Mouse (Mus musculus): Measurements from ENCODE around the gene Rere. TPM values are rescaled to one million over a fixed set of nuclear protein-coding genes. Genes with fewer than 3 reads are reported as not detected.

Rere gene
- total RNA-seq, 2 experiments from 2014 or later: 13.8 to 49.5 TPM

GRCm38 (mm10) chr4:150375448-150375935 is 94.0 kb downstream of the Rere start:
- no peak for ATAC-seq (replicated peaks; ENCODE audit: poor library complexity)

- ATAC-seq (replicated peaks; ENCODE audit: poor library complexity): no peak
Observed at GRCm38 (mm10) chr4:150379313-150379712, 97.9 kb downstream of the Rere start.

- ATAC-seq (replicated peaks; ENCODE audit: poor library complexity): no peak
Observed at GRCm38 (mm10) chr4:150379772-150380171, 98.3 kb downstream of the Rere start.

- no peak for ATAC-seq (replicated peaks; ENCODE audit: poor library complexity)
Observed at GRCm38 (mm10) chr4:150380273-150380672, 98.8 kb downstream of the Rere start.

GRCm38 (mm10) chr4:150382504-150382903 is 101.1 kb downstream of the Rere start:
- 0 out of 2 replicates have a peak, but pooled peaks have one; percentile 29 for ATAC-seq (replicated peaks; ENCODE audit: poor library complexity)

GRCm38 (mm10) chr4:150384405-150384804 is 103.0 kb downstream of the Rere start:
- ATAC-seq (replicated peaks; ENCODE audit: poor library complexity): no peak

- peak; percentile 60 for ATAC-seq (replicated peaks; ENCODE audit: poor library complexity)
Observed at GRCm38 (mm10) chr4:150384899-150385298, 103.5 kb downstream of the Rere start.

GRCm38 (mm10) chr4:150388518-150388917 is 107.1 kb downstream of the Rere start:
- no peak for ATAC-seq (replicated peaks; ENCODE audit: poor library complexity)

- no peak for ATAC-seq (replicated peaks; ENCODE audit: poor library complexity)
Observed at GRCm38 (mm10) chr4:150393607-150394006, 112.2 kb downstream of the Rere start.

- ATAC-seq (replicated peaks; ENCODE audit: poor library complexity): no peak
Observed at GRCm38 (mm10) chr4:150394091-150394490, 112.6 kb downstream of the Rere start.

- no peak for ATAC-seq (replicated peaks; ENCODE audit: poor library complexity)
Observed at GRCm38 (mm10) chr4:150396339-150396738, 114.9 kb downstream of the Rere start.

GRCm38 (mm10) chr4:150396826-150397620 is 115.6 kb downstream of the Rere start:
- peak; percentile 46 for ATAC-seq (replicated peaks; ENCODE audit: poor library complexity)

GRCm38 (mm10) chr4:150399032-150399431 is 117.6 kb downstream of the Rere start:
- no peak for ATAC-seq (replicated peaks; ENCODE audit: poor library complexity)

- no peak for ATAC-seq (replicated peaks; ENCODE audit: poor library complexity)
Observed at GRCm38 (mm10) chr4:150401830-150402607, 120.6 kb downstream of the Rere start.

- no peak for ATAC-seq (replicated peaks; ENCODE audit: poor library complexity)
Observed at GRCm38 (mm10) chr4:150402608-150402985, 121.2 kb downstream of the Rere start.

- no peak for ATAC-seq (replicated peaks; ENCODE audit: poor library complexity)
Observed at GRCm38 (mm10) chr4:150403941-150404340, 122.5 kb downstream of the Rere start.

- ATAC-seq (replicated peaks; ENCODE audit: poor library complexity): no peak
Observed at GRCm38 (mm10) chr4:150404583-150404982, 123.1 kb downstream of the Rere start.

GRCm38 (mm10) chr4:150405786-150406185 is 124.3 kb downstream of the Rere start:
- no peak for ATAC-seq (replicated peaks; ENCODE audit: poor library complexity)

GRCm38 (mm10) chr4:150406320-150406719 is 124.9 kb downstream of the Rere start:
- no peak for ATAC-seq (replicated peaks; ENCODE audit: poor library complexity)

- no peak for ATAC-seq (replicated peaks; ENCODE audit: poor library complexity)
Observed at GRCm38 (mm10) chr4:150406821-150407220, 125.4 kb downstream of the Rere start.

GRCm38 (mm10) chr4:150414296-150414695 is 132.8 kb downstream of the Rere start:
- ATAC-seq (replicated peaks; ENCODE audit: poor library complexity): no peak

GRCm38 (mm10) chr4:150414759-150415158 is 133.3 kb downstream of the Rere start:
- ATAC-seq (replicated peaks; ENCODE audit: poor library complexity): no peak

All from megakaryocyte progenitor cell, adult 5-6 weeks (primary cell).